Mouse (Mus musculus) heart, adult 11 months (tissue): ENCODE results near the gene Heatr5a.
A peak's percentile ranks its signal among the peaks of the same experiment; 100 is the strongest.

Source experiments
- DNase-seq: peaks from one replicate; pipeline ENCODE4 v3.0.0; 2022

Gene Heatr5a

GRCm38 (mm10) chr12:51843576-51844520 lies 127.3 kb downstream of the Heatr5a start:
- DNase-seq, result no peak

- DNase-seq, result no peak
Measured at GRCm38 (mm10) chr12:51842081-51842864, 128.8 kb downstream of the Heatr5a start.

GRCm38 (mm10) chr12:51839856-51840255 lies 131.3 kb downstream of the Heatr5a start:
- DNase-seq, result no peak

GRCm38 (mm10) chr12:51835219-51835618 lies 135.9 kb downstream of the Heatr5a start:
- no peak for DNase-seq

GRCm38 (mm10) chr12:51831931-51832330 lies 139.2 kb downstream of the Heatr5a start:
- DNase-seq, result peak; percentile 81

- peak; percentile 52 for DNase-seq
Measured at GRCm38 (mm10) chr12:51831296-51831695, 139.8 kb downstream of the Heatr5a start.

- DNase-seq, result peak; percentile 86
Measured at GRCm38 (mm10) chr12:51830671-51831070, 140.4 kb downstream of the Heatr5a start.

- DNase-seq, result no peak
Measured at GRCm38 (mm10) chr12:51830077-51830402, 141.1 kb downstream of the Heatr5a start.

GRCm38 (mm10) chr12:51829290-51830076 lies 141.6 kb downstream of the Heatr5a start, which contains the start of gene Hectd1:
TSS of gene Hectd1 (minus strand) at chr12:51829536.
- peak; percentile 99 for DNase-seq

GRCm38 (mm10) chr12:51828716-51829289 lies 142.3 kb downstream of the Heatr5a start:
- DNase-seq, result no peak

- DNase-seq, result no peak
Measured at GRCm38 (mm10) chr12:51827958-51828650, 143.0 kb downstream of the Heatr5a start.
